Mouse (Mus musculus): ENCODE measurements around the gene Mt1. TPM values are rescaled to one million over a fixed set of nuclear protein-coding genes. Genes with fewer than 3 reads are reported as not detected.

Mt1 gene
- total and polyA plus RNA-seq, 2 experiments from 2014 or later = 795 to 1,123 TPM

- Histone ChIP-seq H3K4me3 (ENCODE audit: low read depth, low read length) (no peak overlapping the region), H3K36me3 (replicated peaks; ENCODE audit: control insufficient read depth, insufficient read depth, low read length) (no peaks in the 10 kb centered on the region), H3K9ac (replicated peaks; ENCODE audit: low read depth, low read length) (no peak overlapping the region), H3K27me3 (ENCODE audit: control insufficient read depth, insufficient read depth, low read length) (0 out of 2 replicates have a peak, but pooled peaks cover 3% of the 10 kb centered on the region), H3K9me3 (replicated peaks; ENCODE audit: control insufficient read depth, low read length) (no peaks in the 10 kb centered on the region), H3K4me2 (ENCODE audit: low read depth, low read length) (no peak overlapping the region), H3K4me1 (ENCODE audit: control insufficient read depth, insufficient read depth) (no peaks in the 10 kb centered on the region), H3K27ac (ENCODE audit: low read depth) (no peak overlapping the region)
- DNase-seq (ENCODE audit: low spot score) (peak; percentile 77), ATAC-seq (ENCODE audit: insufficient read depth, low read depth) (peak; percentile 30; the same call in 1 of the 2 replicates)
- 43% methylated on average over 10 of the region's 10 CpGs for WGBS
- TF ChIP-seq CTCF (IDR thresholded peaks at IDR 0.05; ENCODE audit: low read depth) = peak; percentile 83
- TF ChIP-seq EP300 (IDR thresholded peaks at IDR 0.05; ENCODE audit: low read depth) = no peak
These were observed 20.5 kb downstream of the Mt1 start for GRCm38 (mm10) chr8:94199202-94199869.

GRCm38 (mm10) chr8:94204043-94204442 lies 25.2 kb downstream of the Mt1 start:
- no peak overlapping the region for H3K27ac ChIP-seq (ENCODE audit: low read depth)
- no peak for DNase-seq (ENCODE audit: low spot score)
- TF ChIP-seq CTCF (IDR thresholded peaks at IDR 0.05; ENCODE audit: low read depth) (no peak), EP300 (IDR thresholded peaks at IDR 0.05; ENCODE audit: low read depth) (no peak)
- H3K27me3 ChIP-seq (ENCODE audit: control insufficient read depth, insufficient read depth, low read length) = no peaks in the 10 kb centered on the region
- H3K9me3 ChIP-seq (replicated peaks; ENCODE audit: control insufficient read depth, low read length) = no peaks in the 10 kb centered on the region
- H3K36me3 ChIP-seq (replicated peaks; ENCODE audit: control insufficient read depth, insufficient read depth, low read length) = no peaks in the 10 kb centered on the region
- 56% methylated on average over 3 of the region's 3 CpGs for WGBS
- H3K4me2 ChIP-seq (ENCODE audit: low read depth, low read length) = no peak overlapping the region
- H3K4me3 ChIP-seq (ENCODE audit: low read depth, low read length) = no peak overlapping the region
- no peak for ATAC-seq (ENCODE audit: insufficient read depth, low read depth)
- H3K4me1 ChIP-seq (ENCODE audit: control insufficient read depth, insufficient read depth) = no peaks in the 10 kb centered on the region
- no peak overlapping the region for H3K9ac ChIP-seq (replicated peaks; ENCODE audit: low read depth, low read length)

DNA sequence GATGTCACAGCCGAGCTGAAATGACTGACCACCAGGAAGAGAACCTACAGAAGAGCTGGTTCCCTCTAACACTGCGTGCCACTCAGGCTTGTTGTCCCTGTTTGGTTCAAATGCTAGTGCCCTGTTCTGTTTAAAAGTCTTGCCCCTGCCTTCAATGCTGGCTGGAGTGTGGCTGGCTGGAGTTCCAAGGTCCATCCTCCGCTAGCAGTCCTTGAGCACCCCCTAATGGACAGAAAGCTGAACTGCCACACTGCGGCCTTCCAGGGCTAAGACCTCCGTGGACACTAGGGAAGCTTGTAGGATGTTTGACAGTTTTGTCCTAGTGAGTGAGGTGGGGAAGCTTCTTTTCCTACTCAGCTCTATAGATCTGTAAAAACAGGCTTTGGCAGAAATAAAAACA lies 26.9 kb downstream of the Mt1 start:
- peak; percentile 82 for ATAC-seq (ENCODE audit: insufficient read depth, low read depth)
- H3K27ac ChIP-seq (ENCODE audit: low read depth) = no peak overlapping the region
- TF ChIP-seq EP300 (IDR thresholded peaks at IDR 0.05; ENCODE audit: low read depth) (no peak), CTCF (IDR thresholded peaks at IDR 0.05; ENCODE audit: low read depth) (peak; percentile 93)
- no peak overlapping the region for H3K4me2 ChIP-seq (ENCODE audit: low read depth, low read length)
- peak; percentile 75 for DNase-seq (ENCODE audit: low spot score)
- H3K27me3 ChIP-seq (ENCODE audit: control insufficient read depth, insufficient read depth, low read length) = no peaks in the 10 kb centered on the region
- H3K4me3 ChIP-seq (ENCODE audit: low read depth, low read length) = no peak overlapping the region
- H3K9ac ChIP-seq (replicated peaks; ENCODE audit: low read depth, low read length) = no peak overlapping the region
- no peaks in the 10 kb centered on the region for H3K9me3 ChIP-seq (replicated peaks; ENCODE audit: control insufficient read depth, low read length)
- H3K4me1 ChIP-seq (ENCODE audit: control insufficient read depth, insufficient read depth) = 0 out of 2 replicates have a peak, but pooled peaks cover 11% of the 10 kb centered on the region
- no peaks in the 10 kb centered on the region for H3K36me3 ChIP-seq (replicated peaks; ENCODE audit: control insufficient read depth, insufficient read depth, low read length)
- WGBS = 15% methylated on average over 5 of the region's 5 CpGs

DNA sequence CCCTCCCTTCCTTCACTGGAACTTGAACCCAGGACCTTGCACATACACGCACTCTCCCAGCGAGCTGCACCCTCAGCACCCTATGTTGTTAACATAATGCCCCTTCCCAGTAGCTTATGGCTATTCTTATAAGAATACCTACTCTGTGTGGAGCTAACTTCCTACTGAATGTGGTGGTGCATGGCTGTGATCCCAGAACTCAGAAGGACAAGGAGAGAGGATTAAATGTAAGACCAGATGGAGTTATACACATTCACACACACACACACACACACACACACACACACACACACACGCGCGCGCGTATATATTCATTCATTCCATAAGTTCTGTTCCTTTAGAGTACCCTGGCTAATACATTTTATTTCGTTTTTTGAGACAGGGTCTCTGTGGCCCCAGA lies 27.4 kb downstream of the Mt1 start:
- no peak for TF ChIP-seq CTCF (IDR thresholded peaks at IDR 0.05; ENCODE audit: low read depth)
- no peak for TF ChIP-seq EP300 (IDR thresholded peaks at IDR 0.05; ENCODE audit: low read depth)
- H3K4me3 ChIP-seq (ENCODE audit: low read depth, low read length) = no peak overlapping the region
- no peak for DNase-seq (ENCODE audit: low spot score)

GRCm38 (mm10) chr8:94207491-94207890 lies 28.6 kb downstream of the Mt1 start:
- H3K4me3 ChIP-seq (ENCODE audit: low read depth, low read length) = no peak overlapping the region
- TF ChIP-seq EP300 (IDR thresholded peaks at IDR 0.05; ENCODE audit: low read depth) (no peak), CTCF (IDR thresholded peaks at IDR 0.05; ENCODE audit: low read depth) (no peak)
- 61% methylated on average over 2 of the region's 2 CpGs for WGBS
- DNase-seq (ENCODE audit: low spot score) (no peak), ATAC-seq (ENCODE audit: insufficient read depth, low read depth) (no peak)
- no peak overlapping the region for H3K9ac ChIP-seq (replicated peaks; ENCODE audit: low read depth, low read length)
- H3K27ac ChIP-seq (ENCODE audit: low read depth) = no peak overlapping the region
- H3K4me2 ChIP-seq (ENCODE audit: low read depth, low read length) = no peak overlapping the region
- H3K36me3 ChIP-seq (replicated peaks; ENCODE audit: control insufficient read depth, insufficient read depth, low read length) = no peaks in the 10 kb centered on the region
- H3K4me1 ChIP-seq (ENCODE audit: control insufficient read depth, insufficient read depth) = 0 out of 2 replicates have a peak, but pooled peaks cover 11% of the 10 kb centered on the region
- no peaks in the 10 kb centered on the region for H3K9me3 ChIP-seq (replicated peaks; ENCODE audit: control insufficient read depth, low read length)
- no peaks in the 10 kb centered on the region for H3K27me3 ChIP-seq (ENCODE audit: control insufficient read depth, insufficient read depth, low read length)

More for the DNA sequence above, 27.4 kb downstream of the Mt1 start:
- H3K9me3 ChIP-seq (replicated peaks; ENCODE audit: control insufficient read depth, low read length) = no peaks in the 10 kb centered on the region
- no peaks in the 10 kb centered on the region for H3K36me3 ChIP-seq (replicated peaks; ENCODE audit: control insufficient read depth, insufficient read depth, low read length)
- H3K9ac ChIP-seq (replicated peaks; ENCODE audit: low read depth, low read length) = no peak overlapping the region
- H3K27ac ChIP-seq (ENCODE audit: low read depth) = no peak overlapping the region
- H3K4me1 ChIP-seq (ENCODE audit: control insufficient read depth, insufficient read depth) = 0 out of 2 replicates have a peak, but pooled peaks cover 11% of the 10 kb centered on the region
- no peaks in the 10 kb centered on the region for H3K27me3 ChIP-seq (ENCODE audit: control insufficient read depth, insufficient read depth, low read length)
- no peak for ATAC-seq (ENCODE audit: insufficient read depth, low read depth)
- WGBS = 74% methylated on average over 8 of the region's 8 CpGs
- H3K4me2 ChIP-seq (ENCODE audit: low read depth, low read length) = no peak overlapping the region
